Mouse (Mus musculus): ENCODE data around the gene Dnajc30. TPM values are rescaled to one million over a fixed set of nuclear protein-coding genes. Genes with fewer than 3 reads are reported as not detected.

Dnajc30 gene
- total and polyA plus RNA-seq, 2 experiments from 2014 or later: 21.4 to 52.8 TPM

DNA sequence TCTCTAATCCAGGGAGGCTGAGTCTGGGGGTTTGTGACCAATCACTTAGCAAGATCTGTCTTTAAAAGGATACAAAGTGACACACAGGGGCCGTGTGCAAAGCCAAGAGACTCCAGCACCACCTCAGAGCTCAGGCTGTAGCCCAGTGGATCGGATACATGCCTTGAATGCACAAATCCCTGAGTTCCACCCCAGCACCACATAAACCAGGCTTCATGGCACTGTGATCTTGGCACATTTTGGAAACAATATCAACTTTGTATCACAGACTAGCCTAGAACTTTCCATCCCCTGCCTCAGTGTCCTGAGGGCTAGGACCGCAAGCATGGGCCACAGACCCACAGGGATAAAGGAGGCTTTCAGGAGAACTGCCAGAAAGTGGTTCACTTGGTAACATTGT is 2.0 kb downstream of the Dnajc30 start:
- DNase-seq (ENCODE audit: low spot score) (no peak), ATAC-seq (ENCODE audit: low FRiP score) (no peak)
- no peak overlapping the region for H3K27ac ChIP-seq (ENCODE audit: low read depth, low read length)
- H3K4me1 ChIP-seq (ENCODE audit: insufficient read depth, low read length): peaks cover 6% of the 10 kb centered on the region; the same call in 1 of the 2 replicates
- H3K4me2 ChIP-seq (ENCODE audit: low read depth, low read length, poor library complexity, severe bottlenecking): no peak overlapping the region
- no peak overlapping the region for H3K9ac ChIP-seq (replicated peaks; ENCODE audit: low read length, poor library complexity, severe bottlenecking)
- 95% methylated on average over 3 of the region's 3 CpGs for WGBS
- no peaks in the 10 kb centered on the region for H3K27me3 ChIP-seq (ENCODE audit: insufficient read depth, low read length)
- H3K4me3 ChIP-seq (ENCODE audit: low read depth, low read length): no peak overlapping the region
- no peak for TF ChIP-seq CTCF (IDR thresholded peaks at IDR 0.05)
- H3K9me3 ChIP-seq (ENCODE audit: low read length): no peaks in the 10 kb centered on the region
- H3K36me3 ChIP-seq (ENCODE audit: insufficient read depth, low read length): peaks cover 4% of the 10 kb centered on the region; the same call in 1 of the 2 replicates

DNA sequence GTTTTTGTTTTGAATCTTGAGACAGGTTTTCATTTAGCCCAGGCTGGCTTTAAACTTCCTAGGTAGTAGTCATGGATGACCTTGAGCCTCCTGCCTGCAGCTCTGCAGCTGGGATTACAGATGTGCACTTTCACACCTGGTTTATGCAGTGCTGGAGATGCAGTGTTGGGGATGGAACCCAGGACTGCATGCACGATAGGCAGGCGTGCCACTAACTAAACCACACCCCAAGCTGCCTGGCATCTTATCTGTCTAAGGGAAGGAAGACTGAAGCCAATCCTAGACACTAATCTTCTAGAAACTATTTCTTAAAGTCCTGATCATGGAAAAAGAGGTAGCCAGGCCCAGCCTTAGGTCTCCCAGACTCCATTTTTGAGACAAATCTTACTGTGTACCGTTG is 6.4 kb downstream of the Dnajc30 start:
- H3K4me1 ChIP-seq (ENCODE audit: insufficient read depth, low read length): no peaks in the 10 kb centered on the region
- 93% methylated on average over 3 of the region's 3 CpGs for WGBS
- H3K9ac ChIP-seq (replicated peaks; ENCODE audit: low read length, poor library complexity, severe bottlenecking): no peak overlapping the region
- peaks cover 21% of the 10 kb centered on the region for H3K36me3 ChIP-seq (ENCODE audit: insufficient read depth, low read length)
- H3K9me3 ChIP-seq (ENCODE audit: low read length): no peaks in the 10 kb centered on the region
- no peak overlapping the region for H3K4me3 ChIP-seq (ENCODE audit: low read depth, low read length)
- ATAC-seq (ENCODE audit: low FRiP score) (no peak), DNase-seq (ENCODE audit: low spot score) (no peak)
- no peak for TF ChIP-seq CTCF (IDR thresholded peaks at IDR 0.05)
- no peaks in the 10 kb centered on the region for H3K27me3 ChIP-seq (ENCODE audit: insufficient read depth, low read length)
- H3K4me2 ChIP-seq (ENCODE audit: low read depth, low read length, poor library complexity, severe bottlenecking): no peak overlapping the region
- H3K27ac ChIP-seq (ENCODE audit: low read depth, low read length): no peak overlapping the region

DNA sequence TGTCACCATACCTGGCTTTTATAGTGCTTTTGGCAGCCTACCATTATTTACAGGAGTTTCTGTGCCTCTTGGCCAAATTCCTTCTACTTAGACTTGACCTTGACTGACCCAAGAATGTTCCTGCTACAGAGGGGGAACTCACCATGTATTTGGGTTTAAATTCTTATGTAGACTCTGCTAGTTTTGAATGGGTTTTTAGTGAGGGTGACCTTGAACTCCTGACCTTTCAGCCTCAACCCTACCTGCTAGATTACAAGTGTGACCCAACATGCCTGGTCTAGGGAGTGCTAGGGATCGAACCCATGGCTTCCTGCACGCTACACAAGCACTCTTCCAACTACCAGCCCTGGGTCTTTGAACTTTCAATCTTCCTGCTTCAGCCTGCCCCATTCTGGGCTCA is 8.1 kb downstream of the Dnajc30 start:
- Histone ChIP-seq H3K4me3 (ENCODE audit: low read depth, low read length) (no peak overlapping the region), H3K4me2 (ENCODE audit: low read depth, low read length, poor library complexity, severe bottlenecking) (no peak overlapping the region), H3K36me3 (ENCODE audit: insufficient read depth, low read length) (peaks cover 21% of the 10 kb centered on the region), H3K9me3 (ENCODE audit: low read length) (no peaks in the 10 kb centered on the region), H3K27ac (ENCODE audit: low read depth, low read length) (no peak overlapping the region), H3K27me3 (ENCODE audit: insufficient read depth, low read length) (no peaks in the 10 kb centered on the region), H3K4me1 (ENCODE audit: insufficient read depth, low read length) (no peaks in the 10 kb centered on the region), H3K9ac (replicated peaks; ENCODE audit: low read length, poor library complexity, severe bottlenecking) (no peak overlapping the region)
- WGBS: 90% methylated on average over 2 of the region's 2 CpGs
- TF ChIP-seq CTCF (IDR thresholded peaks at IDR 0.05): no peak
- DNase-seq (ENCODE audit: low spot score) (no peak), ATAC-seq (ENCODE audit: low FRiP score) (no peak)

DNA sequence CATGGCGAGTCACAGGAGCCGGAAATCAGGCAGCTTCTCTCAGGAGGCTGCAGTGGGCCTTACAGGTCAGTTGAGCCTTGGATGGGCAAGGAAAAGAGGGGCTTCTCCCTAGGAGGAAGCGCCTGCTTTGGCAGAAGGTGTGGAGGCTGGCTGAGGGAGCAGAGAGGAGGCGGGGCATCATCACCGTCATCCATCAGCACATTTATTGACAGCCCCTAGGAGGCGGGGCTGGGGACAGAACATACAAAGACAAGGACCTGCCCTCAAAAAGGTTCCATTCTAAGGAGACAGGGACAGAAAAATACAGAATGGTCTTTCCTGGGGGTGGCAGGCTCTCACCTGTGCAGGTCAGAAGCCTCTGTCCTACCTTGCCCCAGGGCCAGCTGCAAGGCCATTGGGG is 8.7 kb downstream of the Dnajc30 start:
- TF ChIP-seq CTCF (IDR thresholded peaks at IDR 0.05): no peak
- Histone ChIP-seq H3K27me3 (ENCODE audit: insufficient read depth, low read length) (no peaks in the 10 kb centered on the region), H3K9ac (replicated peaks; ENCODE audit: low read length, poor library complexity, severe bottlenecking) (no peak overlapping the region), H3K36me3 (ENCODE audit: insufficient read depth, low read length) (peaks cover 21% of the 10 kb centered on the region), H3K4me3 (ENCODE audit: low read depth, low read length) (no peak overlapping the region), H3K4me2 (ENCODE audit: low read depth, low read length, poor library complexity, severe bottlenecking) (no peak overlapping the region), H3K9me3 (ENCODE audit: low read length) (no peaks in the 10 kb centered on the region), H3K27ac (ENCODE audit: low read depth, low read length) (no peak overlapping the region), H3K4me1 (ENCODE audit: insufficient read depth, low read length) (no peaks in the 10 kb centered on the region)
- ATAC-seq (ENCODE audit: low FRiP score) (no peak), DNase-seq (ENCODE audit: low spot score) (no peak)
- WGBS: 74% methylated on average over 6 of the region's 6 CpGs

DNA sequence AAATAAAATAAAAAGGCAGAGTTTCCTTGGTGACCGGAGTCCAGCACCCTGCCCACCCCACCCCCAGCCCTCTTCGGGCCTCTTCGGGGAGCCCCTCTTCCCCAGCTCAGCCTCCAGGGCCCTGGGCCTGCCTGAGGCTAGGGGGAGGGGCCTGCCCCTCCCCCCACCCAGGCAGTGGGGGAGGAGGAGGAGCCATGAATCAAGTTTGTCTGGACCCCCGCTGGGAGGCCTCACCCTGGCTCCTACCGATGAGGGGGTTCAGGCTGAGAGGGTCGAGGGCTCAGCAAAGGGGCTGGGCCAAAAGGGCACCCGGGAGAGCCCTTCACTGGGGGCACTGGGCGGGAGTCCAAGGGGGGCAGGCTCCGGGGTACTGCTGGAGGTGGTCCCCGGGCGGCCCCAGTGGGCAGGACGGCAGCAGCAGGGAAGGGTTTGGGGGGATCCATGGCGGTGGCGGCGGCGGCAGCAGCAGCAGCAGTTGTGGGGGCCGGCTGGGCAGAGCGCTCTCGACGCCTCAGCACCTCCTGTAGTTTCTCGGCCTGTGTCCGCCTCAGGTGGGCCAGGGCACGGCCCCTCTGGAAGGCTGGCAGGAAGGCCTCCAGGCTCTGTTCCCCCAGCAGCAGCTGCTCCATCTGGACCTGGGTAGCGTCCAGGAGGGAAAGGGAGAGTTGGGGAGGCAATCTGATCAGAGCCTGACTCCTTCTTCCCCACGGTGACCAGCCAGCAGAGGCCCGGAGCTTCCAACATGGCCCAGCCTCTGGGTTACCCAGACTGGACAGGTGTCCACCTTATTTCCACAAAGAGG is 9.5 kb downstream of the Dnajc30 start:
- TF ChIP-seq CTCF (IDR thresholded peaks at IDR 0.05): no peak
- Histone ChIP-seq H3K4me1 (ENCODE audit: insufficient read depth, low read length) (no peaks in the 10 kb centered on the region), H3K4me2 (ENCODE audit: low read depth, low read length, poor library complexity, severe bottlenecking) (no peak overlapping the region), H3K9me3 (ENCODE audit: low read length) (no peaks in the 10 kb centered on the region), H3K9ac (replicated peaks; ENCODE audit: low read length, poor library complexity, severe bottlenecking) (no peak overlapping the region), H3K36me3 (ENCODE audit: insufficient read depth, low read length) (peaks cover 21% of the 10 kb centered on the region), H3K27ac (ENCODE audit: low read depth, low read length) (no peak overlapping the region), H3K4me3 (ENCODE audit: low read depth, low read length) (no peak overlapping the region), H3K27me3 (ENCODE audit: insufficient read depth, low read length) (no peaks in the 10 kb centered on the region)
- ATAC-seq (ENCODE audit: low FRiP score) (no peak), DNase-seq (ENCODE audit: low spot score) (no peak)
- 23% methylated on average over 20 of the region's 26 CpGs for WGBS

DNA sequence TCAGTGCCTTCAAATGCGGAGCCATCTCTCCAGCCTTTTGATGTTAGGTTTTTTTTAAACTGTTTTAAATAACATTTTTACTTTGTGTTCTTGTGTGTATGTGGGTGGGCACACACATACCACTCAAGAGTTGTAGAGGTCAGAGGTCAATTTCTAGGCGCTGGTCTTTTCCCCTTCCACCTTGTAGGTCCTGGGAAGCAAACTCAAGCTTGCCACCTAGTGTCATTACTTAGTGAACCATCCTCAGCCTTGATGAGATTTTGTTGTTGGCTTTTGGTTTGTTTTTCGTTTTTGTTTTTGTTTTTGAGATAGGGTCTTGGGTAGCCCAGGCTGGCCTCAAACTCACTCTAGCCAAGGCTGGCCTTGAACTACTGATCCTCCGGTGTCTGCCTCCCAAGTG is 11.7 kb downstream of the Dnajc30 start:
- TF ChIP-seq CTCF (IDR thresholded peaks at IDR 0.05): peak; percentile 55
- ATAC-seq (ENCODE audit: low FRiP score) (no peak), DNase-seq (ENCODE audit: low spot score) (no peak)
- H3K27me3 ChIP-seq (ENCODE audit: insufficient read depth, low read length): no peaks in the 10 kb centered on the region
- H3K4me1 ChIP-seq (ENCODE audit: insufficient read depth, low read length): no peaks in the 10 kb centered on the region
- no peak overlapping the region for H3K4me3 ChIP-seq (ENCODE audit: low read depth, low read length)
- H3K27ac ChIP-seq (ENCODE audit: low read depth, low read length): no peak overlapping the region
- no peaks in the 10 kb centered on the region for H3K9me3 ChIP-seq (ENCODE audit: low read length)
- H3K4me2 ChIP-seq (ENCODE audit: low read depth, low read length, poor library complexity, severe bottlenecking): no peak overlapping the region
- WGBS: 71% methylated on average over 4 of the region's 4 CpGs
- H3K9ac ChIP-seq (replicated peaks; ENCODE audit: low read length, poor library complexity, severe bottlenecking): no peak overlapping the region
- peaks cover 21% of the 10 kb centered on the region for H3K36me3 ChIP-seq (ENCODE audit: insufficient read depth, low read length)

Data from midbrain, postnatal 0 days (tissue).